Comparison of ENCODE assay signal across 8 mouse cellular contexts in genomic region chr7:141561682-141562391, GRCm38 (mm10). TPM values are rescaled to one million over a fixed set of nuclear protein-coding genes. Genes with fewer than 3 reads are reported as not detected.
DNase-seq lines count a peak whose midpoint lies in the region; ATAC-seq and TF ChIP-seq lines count a peak whose summit lies in the region.

Gene Ap2a2, plus strand, starts transcription at chr7:141562173.

- peak within 1 kb of the TSS; percentile 91 for H3K9ac ChIP-seq in ES-Bruce4 (ENCODE audit: low read depth, poor library complexity, severe bottlenecking)
- H3K9ac ChIP-seq in forebrain, embryonic 14.5 days (ENCODE audit: low read length): peak within 1 kb of the TSS; percentile 95
- peak within 1 kb of the TSS; percentile 99 for H3K9ac ChIP-seq in neural tube, embryonic 15.5 days (replicated peaks)

- no peaks in the 10 kb centered on the region for H3K4me1 ChIP-seq in ES-Bruce4 (ENCODE audit: control insufficient read depth, insufficient read depth, low read length)
- H3K4me1 ChIP-seq in forebrain, embryonic 14.5 days (ENCODE audit: control insufficient read depth, insufficient read depth, low read length): peaks cover 13% of the 10 kb centered on the region; the same call in 1 of the 2 replicates
- peaks cover 32% of the 10 kb centered on the region for H3K4me1 ChIP-seq in neural tube, embryonic 15.5 days

- peak within 1 kb of the TSS; percentile 96 for H3K4me3 ChIP-seq in ES-Bruce4 (ENCODE audit: low read depth, low read length)
- peak within 1 kb of the TSS; percentile 100 for H3K4me3 ChIP-seq in forebrain, embryonic 14.5 days (ENCODE audit: low read depth, low read length)
- peak within 1 kb of the TSS; percentile 99 for H3K4me3 ChIP-seq in neural tube, embryonic 15.5 days (replicated peaks)

- ATAC-seq in cerebellum, adult (ENCODE audit: insufficient number of reproducible peaks, low FRiP score, low TSS enrichment): peak; percentile 87
- ATAC-seq in forebrain, embryonic 14.5 days: peak; percentile 96
- peak; percentile 94 for ATAC-seq in neural tube, embryonic 15.5 days (ENCODE audit: low FRiP score)

- peak; percentile 98 for DNase-seq in forebrain, embryonic 14.5 days (ENCODE audit: low spot score)
- peak; percentile 94 to 95 for DNase-seq in heart, postnatal 14 days
- DNase-seq in layer of hippocampus, adult 11-12 months (ENCODE audit: low spot score): peak; percentile 88
- peak; percentile 89 to 92 for DNase-seq in lung, adult 18-20 months
- peak; percentile 87 for DNase-seq in testis, postnatal 14 days (ENCODE audit: low spot score)

- intact Hi-C loops in heart, postnatal 14 days (cut with DNase I): loop anchor here (5.0 kb wide), 1 partner anchor 50 kb away; no protein-coding TSS in a partner anchor

- H3K27ac ChIP-seq in ES-Bruce4 (ENCODE audit: insufficient read depth, low read length): no peak within 1 kb of the TSS
- peak within 1 kb of the TSS; percentile 81 for H3K27ac ChIP-seq in forebrain, embryonic 14.5 days (ENCODE audit: low read depth, low read length)
- peak within 1 kb of the TSS; percentile 91 for H3K27ac ChIP-seq in neural tube, embryonic 15.5 days (replicated peaks)

- TF ChIP-seq POLR2A in ES-Bruce4 (IDR thresholded peaks at IDR 0.05; ENCODE audit: insufficient read depth, low read length): no peak

- TF ChIP-seq EP300 in ES-Bruce4 (IDR thresholded peaks at IDR 0.05; ENCODE audit: insufficient read depth, low read depth, low read length): 0 out of 2 replicates have a peak, but pooled peaks have one; percentile 15

- H3K4me2 ChIP-seq in forebrain, embryonic 14.5 days (ENCODE audit: low read length): peak within 1 kb of the TSS; percentile 82
- H3K4me2 ChIP-seq in neural tube, embryonic 15.5 days: peak within 1 kb of the TSS; percentile 85

- no peak for TF ChIP-seq CTCF in ES-Bruce4 (IDR thresholded peaks at IDR 0.05; ENCODE audit: low read depth, low read length)

- H3K27me3 ChIP-seq in ES-Bruce4 (ENCODE audit: control insufficient read depth, insufficient read depth, low read length, poor library complexity, severe bottlenecking): no peaks in the 10 kb centered on the region
- no peaks in the 10 kb centered on the region for H3K27me3 ChIP-seq in forebrain, embryonic 14.5 days (replicated peaks; ENCODE audit: control insufficient read depth, insufficient read depth, low read length)
- no peaks in the 10 kb centered on the region for H3K27me3 ChIP-seq in neural tube, embryonic 15.5 days (replicated peaks)

- H3K9me3 ChIP-seq in ES-Bruce4 (replicated peaks; ENCODE audit: control insufficient read depth, insufficient read depth, low read length, poor library complexity, severe bottlenecking): no peaks in the 10 kb centered on the region
- no peaks in the 10 kb centered on the region for H3K9me3 ChIP-seq in forebrain, embryonic 14.5 days (replicated peaks; ENCODE audit: control insufficient read depth, low read length)
- no peaks in the 10 kb centered on the region for H3K9me3 ChIP-seq in neural tube, embryonic 15.5 days (replicated peaks)

- WGBS in forebrain, embryonic 14.5 days: under 1% methylated on average over 63 of the region's 72 CpGs
- WGBS in neural tube, embryonic 15.5 days: under 1% methylated on average over 64 of the region's 72 CpGs

- H3K36me3 ChIP-seq in ES-Bruce4 (ENCODE audit: control insufficient read depth, insufficient read depth, low read length, poor library complexity, severe bottlenecking): no peaks in the 10 kb centered on the region
- H3K36me3 ChIP-seq in forebrain, embryonic 14.5 days (ENCODE audit: control insufficient read depth, insufficient read depth, low read length): peaks cover 8% of the 10 kb centered on the region; the same call in 1 of the 2 replicates
- no peaks in the 10 kb centered on the region for H3K36me3 ChIP-seq in neural tube, embryonic 15.5 days

RNA-seq across cellular contexts. Expression of gene Ap2a2, which starts in this region (rescaled TPM):
- polyA plus RNA-seq in ES-Bruce4 (2011; ENCODE audit: insufficient read depth, insufficient read length, low read depth, missing spikeins): 102 and 108 TPM in 2 replicates
- polyA plus RNA-seq in forebrain, embryonic 14.5 days (2014; fragmentation: Nextera tagmentation; extraction: Ambion mirVana): 72.4 and 83.6 TPM in 2 replicates
- 10 to 100 TPM; 51.4 to 52.2 TPM for total RNA-seq in heart, postnatal 14 days (2021)
- polyA plus RNA-seq in neural tube, embryonic 15.5 days (2015; fragmentation: Nextera tagmentation; extraction: Ambion mirVana): 105 and 109 TPM in 2 replicates
